Comparison of ENCODE assay signal across 8 mouse cellular contexts in the genomic region with DNA sequence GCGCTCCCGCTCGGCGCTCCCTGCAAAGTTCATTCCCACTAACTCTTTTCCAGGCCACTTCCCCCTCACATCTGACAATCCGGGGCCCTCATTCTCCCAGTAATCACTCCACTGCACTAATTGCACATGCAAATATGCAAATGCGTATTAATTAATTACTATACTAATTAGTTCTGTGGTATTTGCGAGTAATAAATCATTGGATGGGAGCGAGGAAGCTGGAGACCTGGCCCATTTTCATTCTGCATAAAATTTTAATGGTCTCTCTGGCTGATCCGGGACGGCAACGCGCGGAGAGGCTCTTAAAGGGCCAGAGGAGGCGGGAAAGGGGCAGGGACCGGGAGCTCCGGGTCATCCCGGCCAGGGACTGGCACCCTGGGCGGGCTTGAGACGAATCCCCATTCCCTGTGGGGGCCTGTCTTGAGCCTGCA. TPM values are rescaled to one million over a fixed set of nuclear protein-coding genes. Genes with fewer than 3 reads are reported as not detected.
DNase-seq lines count a peak whose midpoint lies in the region; ATAC-seq and TF ChIP-seq lines count a peak whose summit lies in the region.

No protein-coding gene starts in this region.

- H3K27ac ChIP-seq in cerebellum, adult 2 months (ENCODE audit: insufficient read depth, low read length): peak overlapping the region; percentile 87
- no peak overlapping the region for H3K27ac ChIP-seq in ES-Bruce4 (ENCODE audit: insufficient read depth, low read length)
- peak overlapping the region; percentile 99 for H3K27ac ChIP-seq in forebrain, embryonic 13.5 days
- H3K27ac ChIP-seq in liver, embryonic 11.5 days (ENCODE audit: low read depth, low read length): no peak overlapping the region
- H3K27ac ChIP-seq in stomach, postnatal 0 days (replicated peaks): peak overlapping the region; percentile 53

- H3K27me3 ChIP-seq in cerebellum, adult 2 months (ENCODE audit: control insufficient read depth, insufficient read depth, low read length): no peaks in the 10 kb centered on the region
- peaks cover 27% of the 10 kb centered on the region for H3K27me3 ChIP-seq in ES-Bruce4 (ENCODE audit: control insufficient read depth, insufficient read depth, low read length, poor library complexity, severe bottlenecking)
- peaks cover 82% of the 10 kb centered on the region for H3K27me3 ChIP-seq in forebrain, embryonic 13.5 days
- peaks cover 89% of the 10 kb centered on the region for H3K27me3 ChIP-seq in liver, embryonic 11.5 days (replicated peaks; ENCODE audit: control insufficient read depth, insufficient read depth, low read length)
- peaks cover 21% of the 10 kb centered on the region; the same call in 1 of the 2 replicates for H3K27me3 ChIP-seq in stomach, postnatal 0 days (ENCODE audit: control insufficient read depth, insufficient read depth, low read length)

- WGBS in cerebellum, adult 2 months: under 1% methylated on average over 19 of the region's 19 CpGs
- under 1% methylated on average over 19 of the region's 19 CpGs for WGBS in forebrain, embryonic 13.5 days
- WGBS in liver, embryonic 11.5 days: under 1% methylated on average over 19 of the region's 19 CpGs
- under 1% methylated on average over 19 of the region's 19 CpGs for WGBS in stomach, postnatal 0 days

- no peak for TF ChIP-seq EP300 in ES-Bruce4 (IDR thresholded peaks at IDR 0.05; ENCODE audit: insufficient read depth, low read depth, low read length)
- TF ChIP-seq EP300 in stomach, postnatal 0 days (optimal IDR thresholded peaks at IDR 0.05): no peak

- H3K4me3 ChIP-seq in cerebellum, adult 2 months (replicated peaks; ENCODE audit: insufficient read depth, low read depth, low read length): peak overlapping the region; percentile 58
- peak overlapping the region; percentile 20 for H3K4me3 ChIP-seq in ES-Bruce4 (ENCODE audit: low read depth, low read length)
- H3K4me3 ChIP-seq in forebrain, embryonic 13.5 days: peak overlapping the region; percentile 46
- peak overlapping the region; percentile 49 for H3K4me3 ChIP-seq in liver, embryonic 11.5 days (ENCODE audit: low read depth, low read length)
- H3K4me3 ChIP-seq in stomach, postnatal 0 days (ENCODE audit: low read depth, low read length): peak overlapping the region; percentile 49

- peak; percentile 63 to 75 for DNase-seq in cerebellum, adult 2 months
- DNase-seq in cerebellum, adult 11-12 months: no peak
- DNase-seq in liver, embryonic 11.5 days (ENCODE audit: low spot score): no peak
- peak; percentile 45 for DNase-seq in stomach, postnatal 0 days (ENCODE audit: low spot score)
- DNase-seq in thymus, postnatal 0 days (ENCODE audit: low spot score): no peak
- no peak for DNase-seq in thymus, postnatal 36 days

- H3K4me1 ChIP-seq in cerebellum, adult 2 months (ENCODE audit: control insufficient read depth, insufficient read depth, low read length): peaks cover 19% of the 10 kb centered on the region
- H3K4me1 ChIP-seq in ES-Bruce4 (ENCODE audit: control insufficient read depth, insufficient read depth, low read length): no peaks in the 10 kb centered on the region
- peaks cover 73% of the 10 kb centered on the region for H3K4me1 ChIP-seq in forebrain, embryonic 13.5 days
- H3K4me1 ChIP-seq in liver, embryonic 11.5 days (replicated peaks; ENCODE audit: control insufficient read depth, insufficient read depth, low read length): peaks cover 19% of the 10 kb centered on the region
- H3K4me1 ChIP-seq in stomach, postnatal 0 days (replicated peaks; ENCODE audit: control insufficient read depth, insufficient read depth): peaks cover 3% of the 10 kb centered on the region

- no peak for TF ChIP-seq CTCF in cerebellum, adult 2 months (IDR thresholded peaks at IDR 0.05; ENCODE audit: borderline replicate concordance, insufficient read depth, low read depth, low read length)
- no peak for TF ChIP-seq CTCF in ES-Bruce4 (IDR thresholded peaks at IDR 0.05; ENCODE audit: low read depth, low read length)
- no peak for TF ChIP-seq CTCF in stomach, postnatal 0 days (IDR thresholded peaks at IDR 0.05; ENCODE audit: low read depth)

- no peaks in the 10 kb centered on the region for H3K36me3 ChIP-seq in ES-Bruce4 (ENCODE audit: control insufficient read depth, insufficient read depth, low read length, poor library complexity, severe bottlenecking)
- H3K36me3 ChIP-seq in forebrain, embryonic 13.5 days (ENCODE audit: poor library complexity, severe bottlenecking): no peaks in the 10 kb centered on the region
- no peaks in the 10 kb centered on the region for H3K36me3 ChIP-seq in liver, embryonic 11.5 days (ENCODE audit: control insufficient read depth, insufficient read depth, low read length)
- H3K36me3 ChIP-seq in stomach, postnatal 0 days (ENCODE audit: control insufficient read depth, insufficient read depth, low read length): no peaks in the 10 kb centered on the region

- no peaks in the 10 kb centered on the region for H3K9me3 ChIP-seq in ES-Bruce4 (replicated peaks; ENCODE audit: control insufficient read depth, insufficient read depth, low read length, poor library complexity, severe bottlenecking)
- no peaks in the 10 kb centered on the region for H3K9me3 ChIP-seq in forebrain, embryonic 13.5 days (replicated peaks)
- no peaks in the 10 kb centered on the region for H3K9me3 ChIP-seq in liver, embryonic 11.5 days (ENCODE audit: control insufficient read depth, low read length)
- no peaks in the 10 kb centered on the region for H3K9me3 ChIP-seq in stomach, postnatal 0 days (ENCODE audit: control insufficient read depth, low read length)

- peak; percentile 31 for ATAC-seq in forebrain, embryonic 13.5 days
- ATAC-seq in liver, embryonic 11.5 days (replicated peaks; ENCODE audit: low FRiP score): no peak
- ATAC-seq in stomach, postnatal 0 days (ENCODE audit: low FRiP score, low TSS enrichment): no peak

- peak overlapping the region; percentile 57; the same call in 1 of the 2 replicates for H3K9ac ChIP-seq in ES-Bruce4 (ENCODE audit: low read depth, poor library complexity, severe bottlenecking)
- H3K9ac ChIP-seq in forebrain, embryonic 13.5 days: peak overlapping the region; percentile 79
- no peak overlapping the region for H3K9ac ChIP-seq in liver, embryonic 11.5 days (ENCODE audit: low read depth, low read length)
- peak overlapping the region; percentile 61; the same call in 1 of the 2 replicates for H3K9ac ChIP-seq in stomach, postnatal 0 days (ENCODE audit: low read length)

- TF ChIP-seq POLR2A in cerebellum, adult 2 months (IDR thresholded peaks at IDR 0.05; ENCODE audit: borderline replicate concordance, insufficient read depth, low read length): 0 out of 2 replicates have a peak, but pooled peaks have one; percentile 15
- TF ChIP-seq POLR2A in ES-Bruce4 (IDR thresholded peaks at IDR 0.05; ENCODE audit: insufficient read depth, low read length): no peak

- peak overlapping the region; percentile 87 for H3K4me2 ChIP-seq in forebrain, embryonic 13.5 days
- H3K4me2 ChIP-seq in liver, embryonic 11.5 days: peak overlapping the region; percentile 67
- H3K4me2 ChIP-seq in stomach, postnatal 0 days (replicated peaks; ENCODE audit: low read depth): peak overlapping the region; percentile 96

RNA-seq across cellular contexts. Expression of a gene that starts 9.1 kb away (rescaled TPM):
- polyA plus RNA-seq in cerebellum, adult 2 months (2012; rRNA removed): 150 and 173 TPM in 2 replicates
- polyA plus RNA-seq in ES-Bruce4 (2011; ENCODE audit: insufficient read depth, insufficient read length, low read depth, missing spikeins): 1.1 and 1.5 TPM in 2 replicates
- polyA plus RNA-seq in forebrain, embryonic 13.5 days (2015; fragmentation: Nextera tagmentation; extraction: Ambion mirVana): 14.6 and 20.0 TPM in 2 replicates
- 0.38 TPM in 1 of 2 replicates, not detected in the other for polyA plus RNA-seq in liver, embryonic 11.5 days (2014; fragmentation: Nextera tagmentation; extraction: Ambion mirVana)
- polyA plus RNA-seq in stomach, postnatal 0 days (2015; fragmentation: Nextera tagmentation; extraction: Ambion mirVana): 6.9 and 7.0 TPM in 2 replicates
- polyA plus RNA-seq in thymus, postnatal 0 days (2015; fragmentation: Nextera tagmentation; extraction: Ambion mirVana): 2.7 and 3.1 TPM in 2 replicates

RNA-seq across cellular contexts. Expression of a gene that starts 9.6 kb away (rescaled TPM):
- 57.4 and 68.4 TPM in 2 replicates for polyA plus RNA-seq in cerebellum, adult 2 months (2012; rRNA removed)
- not detected in 2 replicates for polyA plus RNA-seq in ES-Bruce4 (2011; ENCODE audit: insufficient read depth, insufficient read length, low read depth, missing spikeins)
- 45.4 and 72.1 TPM in 2 replicates for polyA plus RNA-seq in forebrain, embryonic 13.5 days (2015; fragmentation: Nextera tagmentation; extraction: Ambion mirVana)
- polyA plus RNA-seq in liver, embryonic 11.5 days (2014; fragmentation: Nextera tagmentation; extraction: Ambion mirVana): 0.10 and 0.18 TPM in 2 replicates
- 0.02 and 0.08 TPM in 2 replicates for polyA plus RNA-seq in stomach, postnatal 0 days (2015; fragmentation: Nextera tagmentation; extraction: Ambion mirVana)
- polyA plus RNA-seq in thymus, postnatal 0 days (2015; fragmentation: Nextera tagmentation; extraction: Ambion mirVana): not detected in 2 replicates

RNA-seq across cellular contexts. Expression of a gene that starts 19.1 kb away (rescaled TPM):
- polyA plus RNA-seq in cerebellum, adult 2 months (2012; rRNA removed): 53.5 and 56.1 TPM in 2 replicates
- polyA plus RNA-seq in ES-Bruce4 (2011; ENCODE audit: insufficient read depth, insufficient read length, low read depth, missing spikeins): 12.2 and 16.8 TPM in 2 replicates
- polyA plus RNA-seq in forebrain, embryonic 13.5 days (2015; fragmentation: Nextera tagmentation; extraction: Ambion mirVana): 44.0 and 45.5 TPM in 2 replicates
- 25.3 and 28.9 TPM in 2 replicates for polyA plus RNA-seq in liver, embryonic 11.5 days (2014; fragmentation: Nextera tagmentation; extraction: Ambion mirVana)
- polyA plus RNA-seq in stomach, postnatal 0 days (2015; fragmentation: Nextera tagmentation; extraction: Ambion mirVana): 24.9 TPM in 2 replicates
- 49.5 and 51.8 TPM in 2 replicates for polyA plus RNA-seq in thymus, postnatal 0 days (2015; fragmentation: Nextera tagmentation; extraction: Ambion mirVana)

RNA-seq across cellular contexts. Expression of a gene that starts 44.5 kb away (rescaled TPM):
- 0.95 and 1.3 TPM in 2 replicates for polyA plus RNA-seq in cerebellum, adult 2 months (2012; rRNA removed)
- not detected in 2 replicates for polyA plus RNA-seq in ES-Bruce4 (2011; ENCODE audit: insufficient read depth, insufficient read length, low read depth, missing spikeins)
- 0.18 and 0.19 TPM in 2 replicates for polyA plus RNA-seq in forebrain, embryonic 13.5 days (2015; fragmentation: Nextera tagmentation; extraction: Ambion mirVana)
- polyA plus RNA-seq in liver, embryonic 11.5 days (2014; fragmentation: Nextera tagmentation; extraction: Ambion mirVana): 0.65 and 0.89 TPM in 2 replicates
- 0.13 and 0.38 TPM in 2 replicates for polyA plus RNA-seq in stomach, postnatal 0 days (2015; fragmentation: Nextera tagmentation; extraction: Ambion mirVana)
- 0.22 TPM in 1 of 2 replicates, not detected in the other for polyA plus RNA-seq in thymus, postnatal 0 days (2015; fragmentation: Nextera tagmentation; extraction: Ambion mirVana)

RNA-seq across cellular contexts. Expression of a gene that starts 47.2 kb away (rescaled TPM):
- polyA plus RNA-seq in cerebellum, adult 2 months (2012; rRNA removed): 0.26 and 0.40 TPM in 2 replicates
- polyA plus RNA-seq in ES-Bruce4 (2011; ENCODE audit: insufficient read depth, insufficient read length, low read depth, missing spikeins): not detected in 2 replicates
- 0.35 TPM in 1 of 2 replicates, not detected in the other for polyA plus RNA-seq in forebrain, embryonic 13.5 days (2015; fragmentation: Nextera tagmentation; extraction: Ambion mirVana)
- 0.53 and 0.88 TPM in 2 replicates for polyA plus RNA-seq in liver, embryonic 11.5 days (2014; fragmentation: Nextera tagmentation; extraction: Ambion mirVana)
- polyA plus RNA-seq in stomach, postnatal 0 days (2015; fragmentation: Nextera tagmentation; extraction: Ambion mirVana): not detected in 2 replicates
- polyA plus RNA-seq in thymus, postnatal 0 days (2015; fragmentation: Nextera tagmentation; extraction: Ambion mirVana): 0.94 and 1.0 TPM in 2 replicates

Comparison
In these comparisons a context has a peak if more than half of its experiments do, and no peak if none do; other contexts are left out.
1. DNase-seq: peak in cerebellum, adult 2 months (2 of 2) and stomach, postnatal 0 days (single experiment); none in cerebellum, adult 11-12 months (single experiment), liver, embryonic 11.5 days (single experiment), thymus, postnatal 0 days (single experiment) and thymus, postnatal 36 days (0 of 2).
2. H3K27ac ChIP-seq: peak in cerebellum, adult 2 months (single experiment), forebrain, embryonic 13.5 days (single experiment) and stomach, postnatal 0 days (single experiment); none in ES-Bruce4 (single experiment) and liver, embryonic 11.5 days (single experiment).
3. RNA of a gene that starts 9.6 kb away (polyA plus RNA-seq): 45.4 to 72.1 TPM in forebrain, embryonic 13.5 days and 57.4 to 68.4 TPM in cerebellum, adult 2 months; 0.10 to 0.18 TPM in liver, embryonic 11.5 days, not detected in ES-Bruce4, not detected in thymus, postnatal 0 days and 0.02 to 0.08 TPM in stomach, postnatal 0 days; every median in the first group is over 10 times any median in the second.
4. Peak in every context shown above with its lines, with median percentiles within 50 percentile points of each other: H3K4me3 ChIP-seq and H3K4me2 ChIP-seq.